Mouse (Mus musculus) layer of hippocampus, adult 6 months (tissue): Measurements from ENCODE around the gene Kirrel3. TPM values are rescaled to one million over a fixed set of nuclear protein-coding genes. Genes with fewer than 3 reads are reported as not detected.

ENCODE experiments used
- long read RNA-seq, 2 experiments: library from polyadenylated mRNA; unstranded; transcript quantifications; one replicate each; pipeline ENCODE4 v2.0.0; 2019 to 2020
- polyA plus RNA-seq: library from polyadenylated mRNA; unstranded; fragments of <200 nt; fragmentation: Nextera tagmentation; gene quantifications from 2 replicates; pipeline ENCODE4 v1.2.3, GENCODE M21; 2021

Gene Kirrel3
- polyA plus RNA-seq: 20.9 and 22.0 TPM in 2 replicates
- long read RNA-seq, experiment 1, partial matches to known transcripts: 28 of 33 reads
- long read RNA-seq, experiment 1, other reads (novel, unspliced or antisense): 5 of 33 reads
- long read RNA-seq, experiment 2, partial matches to known transcripts: 113 of 167 reads
- long read RNA-seq, experiment 2, other reads (novel, unspliced or antisense): 54 of 167 reads

DNA sequence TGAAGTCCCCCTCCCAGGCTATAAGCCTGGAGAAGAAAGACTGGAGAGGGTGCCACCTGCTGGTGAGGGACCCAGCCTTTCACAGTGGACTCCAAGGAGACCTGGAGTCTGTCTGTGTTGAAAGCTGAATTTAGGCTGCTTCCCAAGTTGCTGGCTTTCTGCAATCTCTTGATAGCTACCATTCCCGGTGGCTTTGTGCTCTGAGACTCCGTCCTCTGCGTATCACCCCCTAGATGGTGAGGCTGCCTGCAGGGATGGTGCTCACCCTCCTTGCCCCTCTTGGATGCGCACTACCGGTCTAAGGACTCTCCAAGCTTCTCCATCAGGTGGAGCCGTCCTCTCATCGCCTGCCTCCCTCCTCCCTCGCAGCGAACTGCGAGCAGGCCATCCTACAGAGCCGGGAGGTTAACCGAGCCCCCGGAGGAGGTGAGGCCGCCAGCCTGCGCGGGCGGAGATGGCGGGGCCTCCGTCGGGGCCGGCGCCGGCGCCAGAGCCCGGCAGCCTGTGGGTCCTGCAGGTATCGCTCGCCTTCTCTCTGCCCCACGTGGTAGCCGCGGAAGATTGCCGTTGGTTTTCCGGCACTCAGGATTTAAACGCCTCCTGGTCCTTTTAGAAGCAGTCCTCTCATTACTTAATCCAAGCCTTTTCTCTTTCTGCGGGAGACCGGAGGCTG lies at the start of gene Kirrel3:
TSS of gene Kirrel3 (plus strand) at position 136 of the 673 bp plus-strand sequence.

